Mouse (Mus musculus) thymus, adult 2 months (tissue): ENCODE data around the gene Ermard.

Experiments
- CTCF ChIP-seq: fragments of 200-500 bp; IDR thresholded peaks from 2 replicates; pipeline ENCODE4 v1.5.1; 2012; ENCODE audit warnings: mild to moderate bottlenecking, control low read depth, low read length, moderate library complexity, borderline replicate concordance; ENCODE audit not compliant: control insufficient read depth, poor library complexity, insufficient read depth; ENCODE audit errors: extremely low read depth
- POLR2A ChIP-seq: fragments of 200-500 bp; IDR thresholded peaks from 2 replicates; pipeline ENCODE4 v1.6.1; 2012; ENCODE audit warnings: mild to moderate bottlenecking, low read length, control low read depth, moderate library complexity; ENCODE audit not compliant: control insufficient read depth, poor library complexity, insufficient read depth; ENCODE audit errors: extremely low read depth

DNA sequence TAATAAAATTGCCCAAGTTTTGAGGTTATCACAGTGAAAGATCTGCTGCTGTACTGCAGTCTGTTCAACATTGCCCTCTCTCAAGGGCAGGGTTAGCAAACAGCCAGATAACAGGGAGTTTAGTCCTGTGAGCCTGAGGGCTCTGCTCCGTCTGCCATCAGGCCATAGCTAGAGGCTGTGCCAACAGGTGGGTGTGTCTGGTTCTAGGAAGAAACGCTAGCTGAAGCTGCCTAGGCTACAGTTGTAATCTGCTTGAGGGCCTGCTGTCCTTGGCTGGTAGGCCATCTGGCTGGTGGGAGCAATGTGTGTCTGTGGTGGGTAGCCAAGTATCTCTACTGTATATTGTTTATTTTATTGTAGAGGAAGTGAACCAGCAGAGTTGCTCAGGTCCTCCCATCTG lies 36.5 kb downstream of the Ermard start:
- TF ChIP-seq CTCF (no peak), POLR2A (no peak)
